Mouse (Mus musculus): ENCODE measurements at regions not wholly inside any gene's neighbourhood (a gene's known extent, or its start where the extent isn't known, plus 50 kb on each side); places are given as distances from the start of the nearest gene placed in this dataset.

DNA sequence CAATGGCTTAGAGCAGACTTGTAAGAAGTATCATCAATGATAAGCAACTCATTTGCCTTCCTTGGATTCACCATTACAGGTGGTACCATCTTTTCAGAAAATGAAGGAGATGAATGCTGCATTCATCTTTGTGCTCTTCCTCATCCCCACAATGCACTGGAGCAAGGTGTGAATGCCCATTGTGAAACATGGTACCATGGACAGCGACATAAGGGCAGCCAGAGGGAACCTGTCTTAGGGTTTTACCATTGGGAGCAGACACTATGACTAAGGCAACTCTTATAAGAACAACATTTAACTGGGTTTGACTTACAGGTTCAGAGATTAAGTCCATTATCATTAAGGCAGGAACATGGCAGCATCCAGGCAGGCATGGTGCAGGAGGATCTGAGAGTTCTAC lies 60.1 kb upstream of the Kcnj6 start:
- no peak for DNase-seq (ENCODE audit: low spot score in 2 of 2)
- intact Hi-C loops (cut with DNase I): no loop called here

DNA sequence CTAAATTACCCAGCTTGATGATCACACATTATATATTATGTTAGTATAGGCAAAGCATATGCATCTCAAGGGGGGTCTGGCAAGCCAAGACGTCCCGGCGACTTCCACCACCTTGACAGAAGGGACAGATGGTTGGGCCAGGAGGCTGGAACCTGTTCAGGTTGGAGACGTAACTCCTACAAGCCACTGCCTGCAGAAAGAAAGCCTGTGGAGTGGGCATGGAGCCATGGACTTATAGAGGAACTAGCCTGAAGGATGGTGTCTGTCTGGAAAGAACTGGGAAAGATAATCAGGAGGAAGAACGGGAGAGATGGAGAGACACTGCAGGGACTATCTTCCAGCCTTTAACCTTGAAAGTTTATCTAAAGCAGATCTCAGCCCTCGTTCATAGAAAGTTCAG lies 66.9 kb upstream of the Kcnj6 start:
- intact Hi-C loops (cut with DNase I): no loop called here
- peak in 1 of 2 experiments; percentile 30 for DNase-seq (ENCODE audit: low spot score in 2 of 2)

DNA sequence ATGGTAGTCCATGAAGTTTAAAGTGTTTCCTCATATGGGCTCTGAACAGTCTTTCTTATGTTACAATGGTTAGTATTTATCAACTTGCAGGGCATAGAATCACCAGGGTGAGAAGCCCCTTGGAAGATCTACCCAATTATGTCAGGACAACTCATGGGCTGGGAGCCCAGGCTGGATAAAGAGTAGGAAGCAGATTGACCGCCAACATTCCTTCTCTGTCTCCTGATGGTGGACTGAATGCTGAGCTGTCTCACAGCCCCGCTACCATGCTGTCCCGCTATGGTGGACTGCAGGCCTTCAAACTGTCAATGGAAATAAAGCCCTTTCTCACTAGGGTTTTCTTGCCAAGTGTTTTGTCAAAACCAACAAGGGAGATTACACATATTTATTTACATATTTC lies 69.2 kb upstream of the Kcnj6 start:
- intact Hi-C loops (cut with DNase I): no loop called here
- DNase-seq (ENCODE audit: low spot score in 2 of 2): no peak

DNA sequence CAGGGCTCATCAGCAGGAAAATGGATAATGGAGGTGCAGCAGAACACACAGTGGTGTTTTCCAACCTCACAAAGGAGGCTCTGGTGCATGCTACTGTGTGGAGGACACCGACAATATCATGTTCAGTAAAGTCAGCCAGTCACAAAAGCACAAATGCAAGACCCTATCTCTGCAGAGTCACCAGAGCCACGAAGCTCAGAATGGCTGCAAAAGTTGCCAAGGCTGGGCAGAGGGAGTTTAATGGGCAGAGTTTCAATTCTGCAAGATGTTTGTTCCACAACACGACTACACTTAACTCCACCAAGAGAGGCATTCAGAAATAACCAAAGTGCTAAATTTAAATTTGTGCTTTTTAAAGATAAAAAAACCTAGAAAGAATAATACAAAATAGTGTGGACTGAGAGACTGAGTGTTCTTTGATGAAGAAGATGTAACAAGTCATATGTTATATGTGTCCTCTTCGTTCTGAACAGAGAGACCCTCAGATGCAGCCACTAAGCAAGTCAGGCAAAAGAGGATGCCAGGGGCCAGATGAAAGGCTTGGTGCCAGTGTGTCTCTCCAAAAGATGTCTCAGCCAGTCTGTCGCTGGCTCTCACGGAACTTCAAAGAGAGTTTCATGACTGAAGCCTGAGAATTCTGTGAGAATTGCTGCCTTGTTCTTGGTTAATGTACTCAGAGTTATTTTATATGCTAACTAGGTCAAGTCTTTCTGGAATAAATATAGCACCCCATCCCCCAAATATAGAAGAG lies 95.1 kb upstream of the Kcnj6 start:
- DNase-seq (ENCODE audit: low spot score in 2 of 2): peak in 1 of 2 experiments; percentile 6
- intact Hi-C loops (cut with DNase I): no loop called here

DNA sequence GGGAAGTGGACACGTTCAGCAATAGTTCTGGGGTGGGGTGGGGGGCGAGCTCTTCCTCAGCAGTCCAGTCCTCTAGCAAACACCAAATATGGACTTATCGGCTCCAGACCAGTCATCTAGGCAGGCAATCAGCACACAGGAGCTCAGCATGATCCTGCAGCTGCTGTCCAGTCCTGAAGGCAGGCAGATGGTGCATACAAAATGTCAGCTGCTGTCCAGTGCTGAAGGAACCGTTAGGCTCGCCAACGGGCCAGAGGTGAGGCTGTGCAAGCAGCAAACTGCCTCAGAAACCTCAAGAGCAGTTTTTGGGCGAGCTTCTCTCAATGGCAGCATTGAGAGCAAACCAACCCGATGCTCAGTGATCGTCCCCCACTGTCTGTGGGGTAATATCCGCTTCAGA lies 96.3 kb upstream of the Kcnj6 start:
- intact Hi-C loops (cut with DNase I): no loop called here
- DNase-seq (ENCODE audit: low spot score in 2 of 2): no peak

DNA sequence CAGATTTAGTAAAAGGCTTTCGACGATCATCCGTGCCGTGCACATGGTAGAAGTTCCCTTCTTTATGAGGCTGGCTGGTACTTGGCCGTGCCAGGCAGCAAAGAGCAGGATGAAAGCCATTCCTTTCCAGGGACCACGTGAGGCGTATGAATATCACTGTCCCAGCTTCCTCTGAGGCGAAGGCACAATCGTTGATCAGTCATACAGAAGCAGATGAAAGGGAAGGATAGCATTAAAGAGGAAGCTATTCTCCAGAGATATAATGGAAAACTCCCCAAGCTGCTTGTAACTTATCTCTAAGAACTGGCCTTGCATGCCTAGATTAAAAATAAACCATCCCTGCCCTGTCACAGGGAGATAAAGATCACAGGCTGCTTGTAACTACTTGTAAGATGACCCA lies 103.5 kb upstream of the Kcnj6 start:
- intact Hi-C loops (cut with DNase I): no loop called here

DNA sequence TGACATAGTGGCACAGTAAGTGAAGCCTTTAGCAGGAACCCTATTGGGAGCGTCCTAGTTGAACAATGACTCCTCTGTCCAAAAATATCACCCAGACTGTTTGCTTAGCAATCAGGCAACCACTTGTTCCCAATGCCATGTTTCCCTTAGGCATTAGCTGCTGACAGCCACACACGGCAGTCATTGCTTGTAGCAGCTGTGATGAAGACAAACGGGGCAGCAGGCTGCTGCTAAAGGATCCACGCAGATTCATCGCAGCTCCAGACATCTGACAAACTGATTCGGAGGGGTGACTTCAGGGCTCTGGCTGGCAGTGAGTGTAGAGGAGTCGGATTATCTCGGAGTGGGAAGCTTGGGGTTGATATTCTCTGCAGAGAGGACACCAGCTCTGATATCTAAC lies 120.0 kb upstream of the Kcnj6 start:
- no peak for DNase-seq (ENCODE audit: low spot score in 2 of 2)
- intact Hi-C loops (cut with DNase I): no loop called here

More for the DNA sequence above, 103.5 kb upstream of the Kcnj6 start:
- DNase-seq (ENCODE audit: low spot score in 2 of 2): no peak

DNA sequence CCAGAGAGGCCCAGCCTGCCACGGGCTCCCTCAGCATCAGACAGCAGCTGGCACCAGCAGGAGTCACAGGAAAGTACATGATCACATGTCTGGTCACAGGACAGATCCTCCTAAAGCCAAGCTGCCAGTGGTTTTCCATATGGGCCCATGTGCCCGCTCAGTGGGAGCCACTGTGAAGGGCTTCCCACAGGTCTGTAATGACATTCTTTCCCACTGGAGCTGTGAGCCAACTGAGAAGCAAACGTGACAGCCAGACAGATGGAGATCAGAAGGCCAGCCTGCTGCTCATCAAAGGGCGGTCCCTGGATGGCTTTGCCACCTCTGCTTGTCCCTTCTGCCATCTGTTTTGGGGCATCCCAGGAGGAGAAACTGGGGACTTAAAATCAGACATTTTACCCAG lies 121.8 kb upstream of the Kcnj6 start:
- DNase-seq (ENCODE audit: low spot score in 2 of 2): no peak
- intact Hi-C loops (cut with DNase I): no loop called here

DNA sequence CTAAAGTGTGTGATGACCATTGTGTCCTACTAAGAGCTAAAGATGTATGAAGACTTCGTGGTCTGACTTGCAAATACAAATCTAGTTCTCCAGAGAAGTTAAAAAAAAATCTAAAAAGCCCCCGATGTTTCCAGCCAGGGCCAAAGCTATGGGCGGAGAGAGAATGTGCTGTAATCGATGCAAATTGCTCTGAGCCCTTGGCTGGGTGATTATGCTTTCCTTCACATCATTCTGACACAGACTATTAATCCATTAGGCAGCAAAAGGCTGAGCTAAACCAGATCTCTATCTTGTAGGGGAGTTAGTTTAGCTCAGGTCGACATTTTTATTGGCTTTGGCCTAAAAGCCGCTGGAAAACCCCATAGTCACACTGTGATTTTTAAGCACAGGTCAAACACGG lies 124.5 kb upstream of the Kcnj6 start:
- DNase-seq (ENCODE audit: low spot score in 2 of 2): no peak
- intact Hi-C loops (cut with DNase I): no loop called here

DNA sequence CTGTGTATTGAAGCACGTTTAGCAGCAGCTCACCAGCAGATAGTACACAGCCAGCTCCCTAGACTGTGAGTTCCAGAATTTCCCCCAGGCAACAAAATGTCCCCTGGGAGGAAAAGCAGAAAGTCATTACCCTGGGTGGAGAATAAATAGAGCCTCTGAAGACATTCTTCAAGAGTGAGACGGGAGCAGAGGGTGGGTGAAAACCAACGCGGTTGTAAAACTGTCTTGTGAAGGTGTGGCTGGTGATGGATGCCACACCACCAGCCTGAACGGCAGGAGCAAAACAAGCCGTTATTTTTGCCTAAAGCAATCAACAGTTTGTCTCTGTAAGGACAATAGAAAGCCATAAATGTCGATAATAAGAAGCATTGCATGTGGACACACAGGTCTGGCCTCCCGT lies 129.7 kb upstream of the Kcnj15 start:
- intact Hi-C loops (cut with DNase I): no loop called here
- DNase-seq (ENCODE audit: low spot score in 2 of 2): no peak

DNA sequence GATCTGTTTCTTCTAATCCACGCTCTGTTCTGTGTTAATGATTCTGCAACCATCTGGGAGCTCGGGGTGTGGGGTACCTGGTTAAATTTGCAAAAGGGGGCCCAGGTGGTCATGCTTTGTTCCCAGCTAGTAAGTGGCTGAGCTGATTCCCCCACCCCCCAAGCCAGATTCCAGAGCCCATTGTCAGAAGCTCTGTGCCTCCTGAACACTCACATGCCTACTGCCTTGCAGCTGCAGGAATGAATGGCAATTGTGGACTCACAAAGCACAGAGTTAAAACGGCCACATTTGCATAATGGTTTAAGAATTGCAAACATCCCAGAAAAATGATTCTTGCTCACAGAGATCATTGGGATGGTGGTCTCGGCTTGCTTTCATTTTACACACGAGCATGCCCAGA lies 125.5 kb upstream of the Kcnj15 start:
- intact Hi-C loops (cut with DNase I): no loop called here

DNA sequence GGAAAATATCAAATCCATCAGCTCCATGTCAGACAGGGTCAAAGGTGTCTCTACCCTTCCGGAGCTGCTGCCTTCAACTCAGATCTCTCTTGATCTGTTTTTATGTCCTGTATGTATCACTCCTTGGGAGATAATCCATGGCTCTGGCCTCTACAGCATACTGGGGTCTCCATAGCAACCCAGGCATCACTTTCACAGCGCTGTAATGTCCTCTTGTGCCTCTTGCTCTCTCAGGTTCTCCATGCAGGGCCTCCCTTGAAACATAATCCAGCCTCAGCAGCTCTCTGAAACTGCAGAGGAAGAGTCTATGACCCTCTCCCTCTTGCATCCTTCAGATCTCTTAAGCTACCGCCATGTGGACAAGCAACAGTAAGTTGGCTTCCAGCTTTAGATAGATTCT lies 118.5 kb upstream of the Kcnj15 start:
- intact Hi-C loops (cut with DNase I): no loop called here
- DNase-seq (ENCODE audit: low spot score in 2 of 2): no peak

More for the DNA sequence above, 125.5 kb upstream of the Kcnj15 start:
- DNase-seq (ENCODE audit: low spot score in 2 of 2): no peak

DNA sequence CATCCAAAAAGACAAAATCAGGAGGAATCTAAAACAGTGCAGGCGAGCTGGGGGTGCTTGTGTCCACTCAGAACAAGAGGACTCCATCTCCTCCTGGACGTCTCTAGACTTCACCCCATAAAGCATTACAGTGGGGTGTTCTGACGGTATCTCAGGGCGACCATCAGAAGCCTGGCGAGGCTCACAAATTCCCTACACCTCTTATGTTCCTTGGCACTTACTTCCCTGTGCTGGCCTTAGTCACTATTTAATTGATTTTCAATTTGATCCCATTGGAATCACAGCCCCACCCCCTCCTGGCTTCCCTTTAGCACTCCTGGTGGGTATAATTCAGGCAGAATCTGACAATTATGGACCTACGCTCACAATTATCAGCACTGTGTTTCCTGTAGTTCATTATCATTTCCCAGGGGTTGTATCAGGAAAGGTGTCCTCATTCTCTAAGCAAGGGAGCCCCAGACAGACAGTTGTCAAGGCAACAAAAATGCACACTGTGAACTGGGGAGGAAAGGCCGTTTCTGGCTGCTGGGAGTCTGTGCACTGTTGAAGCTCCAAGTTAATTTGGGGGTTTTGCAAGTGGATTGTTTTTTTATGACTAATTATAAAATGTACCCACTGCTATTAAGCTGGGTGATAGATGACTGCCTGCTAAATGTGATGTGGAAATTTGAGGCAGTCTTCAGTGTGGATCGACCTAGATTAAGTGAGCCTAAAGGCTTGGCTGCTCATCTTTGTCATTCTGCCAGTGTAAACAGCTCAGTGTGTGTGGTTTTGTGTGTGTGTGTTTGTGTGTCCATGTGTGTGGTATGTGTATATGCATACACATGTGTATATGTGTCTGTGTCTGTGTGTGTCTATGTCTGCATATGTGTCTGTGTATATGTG lies 115.6 kb upstream of the Kcnj15 start:
- no peak for DNase-seq (ENCODE audit: low spot score in 2 of 2)
- intact Hi-C loops (cut with DNase I): no loop called here

DNA sequence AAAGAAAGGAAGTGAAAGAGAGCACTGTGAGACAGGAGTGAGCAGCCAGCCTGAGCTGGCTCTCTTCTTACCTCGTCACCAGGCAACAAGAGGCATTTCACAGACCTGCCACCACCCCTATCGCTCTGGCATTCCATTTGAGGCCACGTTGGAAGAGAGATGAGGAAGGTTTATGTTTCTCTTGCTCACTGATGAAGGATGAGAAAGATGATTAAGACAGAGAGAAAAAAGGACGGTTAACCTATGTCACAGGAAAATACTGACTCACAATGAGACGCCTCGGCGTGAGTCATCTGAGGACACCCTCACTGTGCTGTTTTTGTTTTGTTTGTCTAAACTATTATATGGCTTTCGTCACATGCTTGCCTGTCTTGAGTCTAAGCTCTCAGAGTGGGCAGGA lies 106.9 kb upstream of the Kcnj15 start:
- intact Hi-C loops (cut with DNase I): loop anchor here (5.0 kb wide), 1 partner anchor 153 kb away; the partner anchor contains the start of gene Kcnj6
- DNase-seq (ENCODE audit: low spot score in 2 of 2): peak in 1 of 2 experiments; percentile 8

DNA sequence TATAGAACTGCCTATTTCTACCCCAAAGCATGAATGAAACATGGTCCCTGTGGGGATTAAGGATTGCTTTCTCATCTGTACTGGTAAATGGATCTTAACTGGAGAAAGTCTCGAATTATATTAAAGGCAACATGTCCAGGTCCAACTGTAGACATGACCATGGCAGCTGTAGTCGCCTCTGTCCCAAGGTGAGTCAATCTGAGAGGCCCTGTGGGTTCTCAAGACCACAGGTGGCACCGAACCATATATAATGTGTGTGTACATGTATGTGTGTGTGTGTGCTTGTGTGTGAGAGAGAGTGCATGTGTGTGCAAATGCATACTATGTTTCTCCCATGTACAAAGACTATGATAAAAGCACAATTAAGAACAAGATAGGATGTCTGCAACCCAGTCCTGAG lies 105.9 kb upstream of the Kcnj15 start:
- no peak for DNase-seq (ENCODE audit: low spot score in 2 of 2)
- intact Hi-C loops (cut with DNase I): loop anchor here (5.0 kb wide), 1 partner anchor 154 kb away; the partner anchor contains the start of gene Kcnj6

DNA sequence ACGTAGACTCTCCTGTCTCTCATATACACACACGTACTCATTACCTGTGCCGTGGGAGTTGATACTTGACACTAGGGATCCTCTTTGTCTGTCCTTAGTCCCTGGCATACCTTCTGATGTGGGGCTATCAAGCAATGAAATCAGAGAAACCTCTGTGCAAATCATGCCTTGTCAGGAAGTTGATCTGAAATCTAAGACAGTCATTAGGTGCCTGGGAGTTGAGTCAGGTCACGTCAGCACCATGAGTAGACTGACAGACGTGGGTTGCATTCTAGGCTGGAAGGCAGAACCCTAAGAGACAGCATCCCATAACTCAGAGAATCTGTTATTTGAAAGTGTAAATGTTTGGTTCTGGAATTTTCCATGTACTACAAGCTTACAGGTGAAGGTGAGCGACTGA lies 105.4 kb upstream of the Kcnj15 start:
- intact Hi-C loops (cut with DNase I): loop anchor here (5.0 kb wide), 1 partner anchor 155 kb away; the partner anchor contains the start of gene Kcnj6
- DNase-seq (ENCODE audit: low spot score in 2 of 2): no peak

DNA sequence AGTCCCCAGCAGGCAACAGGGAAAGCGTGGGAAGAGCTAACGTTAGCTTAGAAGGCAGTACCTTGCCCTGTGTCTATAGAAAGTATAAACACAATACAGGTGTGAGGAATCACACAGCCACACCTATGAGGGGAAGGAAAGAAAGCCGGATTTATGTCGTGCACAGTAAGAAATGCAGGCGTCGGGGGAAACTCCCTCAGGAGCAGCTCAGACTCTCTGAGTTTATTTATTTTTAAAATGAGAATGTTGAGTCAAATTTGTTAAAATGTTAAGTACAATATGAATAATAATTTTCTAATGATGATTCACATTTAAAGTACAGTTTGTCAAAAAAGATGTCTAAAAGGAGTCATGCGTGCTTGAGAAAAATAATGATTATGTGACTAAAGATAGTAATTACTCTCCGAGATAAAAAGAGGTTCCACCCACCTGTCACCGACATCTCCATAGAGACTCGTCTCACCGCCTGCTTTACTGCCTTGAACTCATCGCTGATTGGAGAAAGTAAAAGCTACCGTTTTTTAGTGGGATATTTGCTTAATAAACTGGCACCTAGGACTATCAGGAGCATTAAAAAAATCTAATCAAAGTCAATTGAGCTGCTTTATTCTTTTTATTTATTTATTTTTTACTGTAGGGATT lies 104.5 kb upstream of the Kcnj15 start:
- DNase-seq (ENCODE audit: low spot score in 2 of 2): peak in 1 of 2 experiments; percentile 4
- intact Hi-C loops (cut with DNase I): loop anchor here (5.0 kb wide), 1 partner anchor 156 kb away; the partner anchor contains the start of gene Kcnj6

DNA sequence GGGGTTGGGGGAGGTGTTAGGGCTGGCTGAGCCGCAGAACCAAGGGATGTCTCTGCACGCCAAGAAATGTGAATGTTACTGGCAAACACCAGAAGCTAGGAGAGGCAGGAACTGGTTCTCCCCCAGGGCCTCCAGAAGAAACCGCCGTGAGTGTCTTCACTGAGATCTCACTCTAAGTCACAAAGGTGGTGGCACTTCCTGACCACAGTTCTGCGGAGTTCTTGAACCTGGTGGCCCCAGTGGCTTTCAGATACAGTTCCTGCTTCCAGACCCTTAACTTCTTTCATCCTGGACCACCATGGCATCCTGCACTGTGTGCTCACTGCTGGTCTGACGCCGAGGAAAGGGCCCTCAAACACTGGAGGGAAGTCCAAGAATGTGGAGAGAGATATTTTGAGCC lies 89.0 kb upstream of the Kcnj15 start:
- intact Hi-C loops (cut with DNase I): no loop called here
- no peak for DNase-seq (ENCODE audit: low spot score in 2 of 2)

DNA sequence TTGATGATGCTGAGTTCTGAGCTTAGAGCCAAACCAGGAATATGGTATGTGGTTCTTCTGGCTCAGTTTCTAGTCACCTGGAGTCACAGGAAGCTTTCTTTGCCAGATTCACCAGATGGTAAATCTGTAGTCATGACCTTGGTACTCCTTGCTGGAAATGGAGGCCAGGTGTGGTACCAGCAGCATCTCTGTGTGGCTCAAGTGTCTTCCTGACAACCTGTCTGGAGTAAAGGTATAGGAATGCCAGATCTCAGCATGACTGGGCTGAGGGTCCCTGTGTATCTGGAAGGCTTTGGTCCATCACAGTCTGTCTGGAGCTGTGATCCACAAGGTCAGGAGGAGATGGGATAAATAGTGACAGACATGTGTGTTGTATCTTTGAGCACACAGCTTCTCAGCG lies 88.0 kb upstream of the Kcnj15 start:
- intact Hi-C loops (cut with DNase I): no loop called here
- no peak for DNase-seq (ENCODE audit: low spot score in 2 of 2)

DNA sequence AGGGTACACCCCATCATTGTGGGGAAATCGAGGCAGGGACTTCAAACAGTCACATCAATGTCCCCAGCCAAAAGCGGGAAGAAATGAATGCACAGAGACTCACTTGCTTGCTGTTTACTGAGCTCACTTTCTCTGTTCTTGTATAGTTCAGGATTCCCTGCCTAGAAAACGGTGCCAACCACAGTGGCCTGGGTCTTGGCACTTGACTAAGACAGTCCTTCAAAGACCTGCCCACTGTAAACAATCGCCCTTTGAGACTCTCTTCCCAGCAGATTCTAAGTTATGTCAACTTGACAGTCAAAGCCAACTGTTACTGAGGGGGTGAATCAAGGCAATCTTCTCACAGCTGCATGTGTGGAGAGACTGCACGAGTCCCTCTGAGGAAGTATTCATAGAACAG lies 76.8 kb upstream of the Kcnj15 start:
- intact Hi-C loops (cut with DNase I): no loop called here
- DNase-seq (ENCODE audit: low spot score in 2 of 2): no peak
